Mouse (Mus musculus): ENCODE results near the gene Tmc5. TPM values are rescaled to one million over a fixed set of nuclear protein-coding genes. Genes with fewer than 3 reads are reported as not detected.

Gene Tmc5
- total RNA-seq, 1 experiment: 0.80 TPM

DNA sequence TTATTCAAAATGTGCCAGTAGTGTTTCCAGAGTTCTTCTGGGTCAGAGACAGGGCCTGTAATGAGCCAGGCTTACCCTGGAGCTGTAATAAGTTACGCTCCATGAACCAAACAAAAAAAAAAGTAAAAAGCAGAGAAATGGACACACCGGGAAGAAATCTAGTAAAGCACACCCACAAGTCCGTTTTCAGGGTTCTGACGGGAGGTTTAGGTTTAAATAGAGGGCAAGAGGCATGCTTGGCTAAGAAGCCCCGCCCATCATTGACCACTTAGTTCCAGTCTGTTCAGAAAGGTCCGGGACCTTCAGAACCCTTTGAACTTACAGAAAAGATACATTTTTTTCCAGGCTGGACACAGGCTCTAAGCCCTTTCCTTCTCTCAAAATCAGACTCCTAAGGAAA, 109.0 kb downstream of the Tmc5 start:
- peak; percentile 34 for DNase-seq (ENCODE audit: low read depth, low spot score)
- Histone ChIP-seq H3K4me3 (ENCODE audit: insufficient read depth in 1 of 2, low read depth in 1 of 2, low read length in 2 of 2, poor library complexity in 1 of 2, severe bottlenecking in 1 of 2) (no peak overlapping the region), H3K36me3 (ENCODE audit: control insufficient read depth, insufficient read depth, low read length, poor library complexity, severe bottlenecking) (no peaks in the 10 kb centered on the region), H3K9me3 (ENCODE audit: control insufficient read depth, insufficient read depth, low read depth, low read length) (no peaks in the 10 kb centered on the region), H3K9ac (ENCODE audit: insufficient read depth, low read depth, low read length, poor library complexity, severe bottlenecking) (no peak overlapping the region), H3K4me1 (ENCODE audit: control insufficient read depth in 2 of 2, insufficient read depth in 2 of 2, low read length in 2 of 2, poor library complexity in 1 of 2) (peaks cover 0 to 6% of the 10 kb centered on the region in 2 experiments; a peak in 3 of 4 replicates), H3K27ac (ENCODE audit: insufficient read depth, low read depth, low read length, poor library complexity, severe bottlenecking) (no peak overlapping the region)
- TF ChIP-seq ZC3H11A (IDR thresholded peaks at IDR 0.05; ENCODE audit: borderline replicate concordance, low read depth, low read length) (no peak), MAFK (IDR thresholded peaks at IDR 0.05; ENCODE audit: insufficient read depth, low read depth, low read length) (no peak), CHD2 (IDR thresholded peaks at IDR 0.05; ENCODE audit: low read depth, low read length) (no peak), HCFC1 (IDR thresholded peaks at IDR 0.05; ENCODE audit: borderline replicate concordance, insufficient read depth, low read length) (no peak), ZNF384 (IDR thresholded peaks at IDR 0.05; ENCODE audit: low read depth, low read length) (no peak)
- in situ Hi-C loops (cut with MboI; ENCODE audit: low sequenced_read_pairs in 2 of 2, unreplicated experiment in 2 of 2): no loop called here

DNA sequence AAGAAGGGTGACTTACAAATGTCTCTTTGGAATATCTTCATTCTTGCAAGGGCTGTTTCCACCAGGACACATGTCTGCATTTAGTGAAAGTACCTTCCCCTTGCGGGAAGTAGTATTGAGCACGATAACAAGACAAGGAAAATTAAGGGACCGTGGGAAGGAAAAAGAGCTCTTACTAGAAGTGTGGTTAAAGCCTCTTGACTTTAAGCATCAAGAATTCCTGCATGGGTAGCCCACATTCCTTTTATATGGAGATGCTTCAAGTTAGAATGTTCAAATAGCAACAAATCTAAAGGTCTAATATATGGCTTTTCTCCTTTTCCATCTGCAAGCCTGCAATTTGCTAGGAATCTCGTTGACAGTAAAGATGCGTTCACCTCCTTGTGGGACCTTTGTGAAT, 109.4 kb downstream of the Tmc5 start:
- TF ChIP-seq MAFK (IDR thresholded peaks at IDR 0.05; ENCODE audit: insufficient read depth, low read depth, low read length) (no peak), CHD2 (IDR thresholded peaks at IDR 0.05; ENCODE audit: low read depth, low read length) (no peak), ZC3H11A (IDR thresholded peaks at IDR 0.05; ENCODE audit: borderline replicate concordance, low read depth, low read length) (no peak), HCFC1 (IDR thresholded peaks at IDR 0.05; ENCODE audit: borderline replicate concordance, insufficient read depth, low read length) (no peak), ZNF384 (IDR thresholded peaks at IDR 0.05; ENCODE audit: low read depth, low read length) (no peak)
- in situ Hi-C loops (cut with MboI; ENCODE audit: low sequenced_read_pairs in 2 of 2, unreplicated experiment in 2 of 2): no loop called here
- peaks cover 0 to 6% of the 10 kb centered on the region in 2 experiments; a peak in 3 of 4 replicates for H3K4me1 ChIP-seq (ENCODE audit: control insufficient read depth in 2 of 2, insufficient read depth in 2 of 2, low read length in 2 of 2, poor library complexity in 1 of 2)
- H3K9me3 ChIP-seq (ENCODE audit: control insufficient read depth, insufficient read depth, low read depth, low read length): no peaks in the 10 kb centered on the region
- no peak overlapping the region for H3K4me3 ChIP-seq (ENCODE audit: insufficient read depth in 1 of 2, low read depth in 1 of 2, low read length in 2 of 2, poor library complexity in 1 of 2, severe bottlenecking in 1 of 2)
- no peaks in the 10 kb centered on the region for H3K36me3 ChIP-seq (ENCODE audit: control insufficient read depth, insufficient read depth, low read length, poor library complexity, severe bottlenecking)
- DNase-seq (ENCODE audit: low read depth, low spot score): no peak
- H3K9ac ChIP-seq (ENCODE audit: insufficient read depth, low read depth, low read length, poor library complexity, severe bottlenecking): no peak overlapping the region
- H3K27ac ChIP-seq (ENCODE audit: insufficient read depth, low read depth, low read length, poor library complexity, severe bottlenecking): no peak overlapping the region

DNA sequence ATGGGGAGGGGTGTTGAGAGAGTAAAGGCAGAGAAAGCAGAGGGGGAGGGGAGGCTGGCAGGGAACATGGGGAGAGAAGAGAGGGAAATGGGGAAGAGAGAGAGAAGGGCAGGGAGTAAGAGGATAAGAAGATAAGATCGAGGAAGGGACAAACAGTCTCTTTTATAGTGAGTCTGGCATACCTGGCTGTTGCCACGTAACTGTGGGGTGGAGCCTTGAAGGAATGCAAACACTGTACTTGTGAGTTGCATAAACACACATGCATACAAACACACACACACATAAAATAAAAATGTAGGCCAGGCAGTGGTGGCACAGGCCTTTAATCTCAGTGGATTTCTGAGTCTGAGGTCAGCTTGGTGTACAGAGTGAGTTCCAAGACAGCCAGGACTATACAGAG, 110.1 kb downstream of the Tmc5 start:
- in situ Hi-C loops (cut with MboI; ENCODE audit: low sequenced_read_pairs in 2 of 2, unreplicated experiment in 2 of 2): no loop called here
- DNase-seq (ENCODE audit: low read depth, low spot score): no peak
- Histone ChIP-seq H3K9me3 (ENCODE audit: control insufficient read depth, insufficient read depth, low read depth, low read length) (no peaks in the 10 kb centered on the region), H3K36me3 (ENCODE audit: control insufficient read depth, insufficient read depth, low read length, poor library complexity, severe bottlenecking) (no peaks in the 10 kb centered on the region), H3K9ac (ENCODE audit: insufficient read depth, low read depth, low read length, poor library complexity, severe bottlenecking) (no peak overlapping the region), H3K27ac (ENCODE audit: insufficient read depth, low read depth, low read length, poor library complexity, severe bottlenecking) (no peak overlapping the region), H3K4me1 (ENCODE audit: control insufficient read depth in 2 of 2, insufficient read depth in 2 of 2, low read length in 2 of 2, poor library complexity in 1 of 2) (peaks cover 0 to 6% of the 10 kb centered on the region in 2 experiments; a peak in 3 of 4 replicates), H3K4me3 (ENCODE audit: insufficient read depth in 1 of 2, low read depth in 1 of 2, low read length in 2 of 2, poor library complexity in 1 of 2, severe bottlenecking in 1 of 2) (no peak overlapping the region)
- TF ChIP-seq MAFK (IDR thresholded peaks at IDR 0.05; ENCODE audit: insufficient read depth, low read depth, low read length) (no peak), HCFC1 (IDR thresholded peaks at IDR 0.05; ENCODE audit: borderline replicate concordance, insufficient read depth, low read length) (no peak), ZNF384 (IDR thresholded peaks at IDR 0.05; ENCODE audit: low read depth, low read length) (no peak), CHD2 (IDR thresholded peaks at IDR 0.05; ENCODE audit: low read depth, low read length) (no peak), ZC3H11A (IDR thresholded peaks at IDR 0.05; ENCODE audit: borderline replicate concordance, low read depth, low read length) (no peak)

DNA sequence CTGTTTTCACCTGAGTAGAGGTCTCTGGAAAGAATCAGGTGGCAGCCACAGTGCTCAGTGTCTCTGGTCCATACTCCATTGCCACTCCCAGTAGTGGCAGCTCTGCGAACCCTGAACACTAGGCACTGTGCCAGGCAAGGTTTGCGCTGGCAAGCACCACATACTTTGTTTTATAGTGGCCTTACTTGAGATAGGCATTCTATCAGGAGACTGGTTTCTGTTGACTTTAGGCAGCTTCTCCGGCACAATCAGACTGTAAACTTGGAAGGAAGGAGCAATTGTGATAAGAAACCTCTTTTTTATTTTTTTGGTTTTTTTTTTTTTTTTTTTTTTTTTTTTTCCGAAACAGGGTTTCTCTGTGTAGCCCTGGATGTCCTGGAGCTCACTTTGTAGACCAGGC, 110.9 kb downstream of the Tmc5 start:
- in situ Hi-C loops (cut with MboI; ENCODE audit: low sequenced_read_pairs in 2 of 2, unreplicated experiment in 2 of 2): no loop called here
- Histone ChIP-seq H3K4me3 (ENCODE audit: insufficient read depth in 1 of 2, low read depth in 1 of 2, low read length in 2 of 2, poor library complexity in 1 of 2, severe bottlenecking in 1 of 2) (no peak overlapping the region), H3K9ac (ENCODE audit: insufficient read depth, low read depth, low read length, poor library complexity, severe bottlenecking) (no peak overlapping the region), H3K4me1 (ENCODE audit: control insufficient read depth in 2 of 2, insufficient read depth in 2 of 2, low read length in 2 of 2, poor library complexity in 1 of 2) (peaks cover 0 to 6% of the 10 kb centered on the region in 2 experiments; a peak in 3 of 4 replicates), H3K36me3 (ENCODE audit: control insufficient read depth, insufficient read depth, low read length, poor library complexity, severe bottlenecking) (no peaks in the 10 kb centered on the region), H3K9me3 (ENCODE audit: control insufficient read depth, insufficient read depth, low read depth, low read length) (no peaks in the 10 kb centered on the region), H3K27ac (ENCODE audit: insufficient read depth, low read depth, low read length, poor library complexity, severe bottlenecking) (no peak overlapping the region)
- TF ChIP-seq ZNF384 (IDR thresholded peaks at IDR 0.05; ENCODE audit: low read depth, low read length) (no peak), MAFK (IDR thresholded peaks at IDR 0.05; ENCODE audit: insufficient read depth, low read depth, low read length) (no peak), CHD2 (IDR thresholded peaks at IDR 0.05; ENCODE audit: low read depth, low read length) (no peak), ZC3H11A (IDR thresholded peaks at IDR 0.05; ENCODE audit: borderline replicate concordance, low read depth, low read length) (no peak)
- no peak for DNase-seq (ENCODE audit: low read depth, low spot score)

DNA sequence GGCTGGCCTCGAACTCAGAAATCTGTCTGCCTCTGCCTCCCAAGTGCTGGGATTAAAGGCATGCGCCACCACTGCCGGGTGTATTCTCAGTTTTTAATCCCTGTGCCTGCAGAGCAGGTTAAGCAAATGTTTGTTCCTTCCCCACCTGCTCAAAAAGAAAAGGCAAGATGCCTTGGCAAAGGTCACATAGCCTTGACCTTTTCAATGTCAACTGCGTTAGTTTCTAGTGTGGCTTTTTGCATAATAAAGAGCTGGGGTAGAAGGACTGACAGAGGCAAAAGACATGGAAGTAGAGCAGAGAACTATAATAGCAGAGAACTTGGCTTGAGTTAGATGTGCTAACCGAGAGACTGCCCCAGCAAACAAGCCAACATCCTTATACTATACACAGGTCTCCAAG, 113.7 kb downstream of the Tmc5 start:
- H3K4me1 ChIP-seq (ENCODE audit: control insufficient read depth in 2 of 2, insufficient read depth in 2 of 2, low read length in 2 of 2, poor library complexity in 1 of 2): no peaks in the 10 kb centered on the region; a peak in 1 of 4 replicates
- in situ Hi-C loops (cut with MboI; ENCODE audit: low sequenced_read_pairs in 2 of 2, unreplicated experiment in 2 of 2): no loop called here
- DNase-seq (ENCODE audit: low read depth, low spot score): no peak
- H3K4me3 ChIP-seq (ENCODE audit: insufficient read depth in 1 of 2, low read depth in 1 of 2, low read length in 2 of 2, poor library complexity in 1 of 2, severe bottlenecking in 1 of 2): no peak overlapping the region
- H3K9ac ChIP-seq (ENCODE audit: insufficient read depth, low read depth, low read length, poor library complexity, severe bottlenecking): no peak overlapping the region
- no peak for TF ChIP-seq HCFC1 (IDR thresholded peaks at IDR 0.05; ENCODE audit: borderline replicate concordance, insufficient read depth, low read length)
- TF ChIP-seq ZNF384 (IDR thresholded peaks at IDR 0.05; ENCODE audit: low read depth, low read length): no peak
- TF ChIP-seq CHD2 (IDR thresholded peaks at IDR 0.05; ENCODE audit: low read depth, low read length): no peak
- TF ChIP-seq MAFK (IDR thresholded peaks at IDR 0.05; ENCODE audit: insufficient read depth, low read depth, low read length): no peak
- no peak for TF ChIP-seq ZC3H11A (IDR thresholded peaks at IDR 0.05; ENCODE audit: borderline replicate concordance, low read depth, low read length)
- H3K27ac ChIP-seq (ENCODE audit: insufficient read depth, low read depth, low read length, poor library complexity, severe bottlenecking): no peak overlapping the region
- no peaks in the 10 kb centered on the region for H3K9me3 ChIP-seq (ENCODE audit: control insufficient read depth, insufficient read depth, low read depth, low read length)
- H3K36me3 ChIP-seq (ENCODE audit: control insufficient read depth, insufficient read depth, low read length, poor library complexity, severe bottlenecking): no peaks in the 10 kb centered on the region
